Mouse (Mus musculus): ENCODE measurements around the gene Platr17.
"Not testable (repeated sequence)": the region's sequence is repeated elsewhere in the genome, so short reads cannot be mapped to it uniquely, and the experiment has no call there.

Gene Platr17

DNA sequence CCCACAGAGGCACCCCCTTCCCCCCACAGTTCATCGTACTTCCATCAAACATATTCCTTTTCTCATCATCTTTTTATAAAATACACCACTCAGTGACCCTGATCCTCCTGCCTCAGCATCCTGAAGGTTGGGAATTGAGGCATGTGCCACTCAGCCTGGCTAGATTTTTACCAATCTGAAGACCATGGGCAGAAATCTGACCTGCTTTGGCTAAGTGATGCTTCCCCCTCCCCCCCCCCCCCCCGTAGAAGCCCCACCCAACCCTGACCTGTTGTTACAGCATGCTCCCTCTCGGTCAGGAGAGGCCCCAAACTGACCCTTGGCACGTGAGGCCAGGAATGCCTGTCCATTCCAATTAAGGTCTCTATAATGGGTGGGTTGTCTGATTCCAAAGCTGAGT is at the start of gene Platr17:
Gene Platr17, plus strand, starts transcription at position 301 of the 400 bp plus-strand sequence.
- DNase-seq (ENCODE audit: extremely low spot score, low read depth, low spot score) = not testable (repeated sequence)

DNA sequence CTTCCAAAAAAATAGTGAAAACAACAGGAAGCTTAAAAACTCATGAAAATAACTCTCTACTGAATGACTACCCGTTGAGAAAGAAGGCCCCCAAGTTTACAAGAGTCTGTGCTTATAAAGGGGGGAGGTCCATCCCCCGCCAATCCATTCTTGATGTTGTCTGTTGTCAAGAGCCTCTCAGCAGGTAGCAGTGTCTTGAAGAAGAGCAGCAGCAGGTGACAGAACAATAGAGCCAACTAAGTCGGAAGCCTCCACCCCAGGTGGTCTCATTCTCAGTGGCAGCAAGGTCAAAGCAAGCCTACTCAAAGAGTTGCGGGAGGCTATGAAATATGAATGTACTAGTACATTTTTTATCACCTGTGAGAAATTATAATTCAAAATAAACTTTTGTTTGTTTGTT is 47.1 kb upstream of the Platr17 start:
- DNase-seq (ENCODE audit: extremely low spot score, low read depth, low spot score) = no peak

DNA sequence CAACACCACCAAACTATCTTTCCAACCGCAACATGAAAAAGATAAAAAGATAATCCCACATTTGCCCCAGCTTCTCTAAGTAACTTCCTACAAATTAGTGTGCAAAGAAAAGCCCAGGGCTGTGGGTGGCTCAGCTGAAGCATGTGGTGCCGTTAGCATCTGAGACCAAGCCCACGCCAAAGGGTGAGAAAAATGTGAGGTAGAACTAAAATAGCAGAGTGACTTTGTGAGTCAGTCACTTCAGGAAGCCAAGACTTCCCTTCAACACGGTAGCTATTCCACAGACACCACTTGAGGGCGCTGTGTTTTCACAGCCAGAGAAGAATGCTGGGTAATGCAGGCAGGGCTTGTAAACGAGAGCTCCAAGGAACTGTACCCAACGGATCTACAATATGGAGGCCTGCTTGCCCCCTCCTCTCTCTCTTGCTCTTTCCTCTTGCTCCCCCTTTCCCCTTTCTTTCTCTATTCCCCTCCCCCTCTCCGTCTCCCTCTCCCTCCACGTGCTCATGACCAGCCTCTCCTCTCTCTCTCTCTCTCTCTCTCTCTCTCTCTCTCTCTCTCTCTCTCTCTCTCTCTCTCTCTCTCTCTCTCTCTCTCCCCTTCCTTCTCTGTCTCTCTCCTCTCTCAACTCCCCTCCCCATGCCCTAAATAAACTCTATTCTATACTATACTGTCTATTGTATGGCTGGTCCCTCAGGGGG is 39.5 kb upstream of the Platr17 start:
- no peak for DNase-seq (ENCODE audit: extremely low spot score, low read depth, low spot score)

DNA sequence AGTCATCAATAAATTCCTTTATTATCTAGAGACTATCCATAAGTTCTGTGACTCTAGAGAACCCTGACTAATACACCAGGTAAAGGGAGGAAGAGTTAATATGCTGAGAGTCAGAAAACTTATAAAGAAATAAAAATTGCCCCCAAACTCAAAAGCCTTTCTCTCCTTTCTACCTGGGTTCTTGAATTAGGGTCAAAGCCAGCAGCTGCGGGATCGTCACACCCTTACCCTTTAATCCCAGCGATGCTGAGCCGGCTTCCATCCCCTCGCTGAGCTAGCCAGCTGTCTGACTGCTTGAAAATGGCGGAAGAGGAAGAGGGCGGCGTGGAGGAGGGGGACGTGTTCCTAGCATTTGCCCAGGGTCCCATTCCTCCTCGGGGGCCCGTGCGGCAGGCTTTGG is 31.4 kb upstream of the Platr17 start, which contains the start of gene Gm7029:
Gene Gm7029, plus strand, starts transcription at position 301 of the 400 bp plus-strand sequence.
- DNase-seq (ENCODE audit: extremely low spot score, low read depth, low spot score) = not testable (repeated sequence)

DNA sequence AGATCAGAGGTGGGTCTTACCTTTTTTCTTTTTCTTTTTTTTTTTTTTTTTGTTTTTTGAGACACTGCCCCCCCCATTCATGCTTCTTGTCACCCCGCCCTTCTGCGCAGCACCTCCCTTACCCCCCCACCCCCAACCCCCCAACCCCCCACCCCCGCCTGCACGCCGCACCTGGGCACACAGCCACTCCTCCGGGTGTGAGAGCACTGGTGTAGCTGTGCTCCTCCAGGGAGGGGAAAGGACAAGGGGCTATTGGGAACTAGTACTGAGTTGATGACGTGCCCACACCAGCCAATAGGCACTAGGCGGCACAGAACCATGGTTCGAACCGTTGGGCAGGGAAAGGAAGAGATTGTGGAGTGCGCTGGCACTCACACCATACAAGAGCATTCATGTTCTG is 30.5 kb upstream of the Platr17 start:
- DNase-seq (ENCODE audit: extremely low spot score, low read depth, low spot score) = no peak

DNA sequence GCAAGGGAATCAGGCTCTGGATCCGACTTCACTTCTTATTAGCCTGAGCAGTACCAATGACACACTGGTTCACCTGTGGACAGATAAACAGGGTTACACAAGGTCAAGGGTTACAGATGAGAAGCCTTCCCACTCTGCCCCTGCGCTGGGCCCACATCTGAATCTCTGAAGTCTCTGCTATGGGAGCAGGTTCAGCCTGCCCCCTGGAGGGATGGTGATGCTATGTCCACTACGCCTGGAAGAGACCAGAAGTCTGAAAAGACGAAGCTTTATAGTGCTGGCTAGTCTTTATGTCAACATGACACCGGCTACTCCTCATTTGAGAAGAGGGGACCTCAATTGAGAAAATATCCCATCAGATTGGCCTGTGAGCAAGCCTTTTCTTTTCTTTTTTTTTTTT is 29.1 kb upstream of the Platr17 start:
- DNase-seq (ENCODE audit: extremely low spot score, low read depth, low spot score) = not testable (repeated sequence)

DNA sequence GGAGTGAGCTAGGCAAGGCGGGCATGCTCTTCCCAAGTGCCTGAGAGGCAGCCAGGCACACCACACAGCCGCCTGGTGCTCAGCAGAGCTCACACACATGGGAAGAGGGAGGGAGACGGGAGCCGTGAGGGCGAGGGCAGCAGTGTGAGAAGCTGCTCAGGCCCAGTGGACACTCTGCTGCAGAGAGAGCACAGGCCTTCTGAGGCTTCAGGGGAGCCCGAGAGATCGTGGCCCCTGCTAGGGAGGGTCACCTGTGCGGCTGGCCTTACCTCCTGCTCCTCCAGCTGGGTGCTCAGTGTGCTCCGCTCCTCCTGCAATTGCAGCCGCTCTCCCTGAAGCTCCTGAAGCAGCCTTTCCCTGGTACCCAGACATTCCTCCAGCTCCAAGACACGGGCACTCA is 20.6 kb upstream of the Platr17 start:
- not testable (repeated sequence) for DNase-seq (ENCODE audit: extremely low spot score, low read depth, low spot score)

DNA sequence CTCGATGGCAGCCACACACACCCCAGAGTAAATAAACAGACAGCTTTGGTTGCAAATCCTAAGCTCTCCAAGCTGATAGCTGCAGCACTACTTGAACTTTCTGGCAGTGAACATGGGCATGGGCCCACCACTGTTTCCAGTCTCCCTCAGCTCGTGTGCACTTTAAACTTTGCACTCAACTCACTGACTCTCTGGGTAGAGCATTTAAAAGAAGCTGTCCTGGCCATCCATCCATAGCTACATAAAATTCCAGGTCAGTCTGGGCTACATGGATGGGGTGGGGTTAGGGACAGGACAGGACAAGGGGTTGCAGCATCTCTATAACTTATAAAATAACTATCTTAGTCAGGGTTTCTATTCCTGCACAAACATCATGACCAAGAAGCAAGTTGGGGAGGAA is 17.1 kb upstream of the Platr17 start:
- not testable (repeated sequence) for DNase-seq (ENCODE audit: extremely low spot score, low read depth, low spot score)

DNA sequence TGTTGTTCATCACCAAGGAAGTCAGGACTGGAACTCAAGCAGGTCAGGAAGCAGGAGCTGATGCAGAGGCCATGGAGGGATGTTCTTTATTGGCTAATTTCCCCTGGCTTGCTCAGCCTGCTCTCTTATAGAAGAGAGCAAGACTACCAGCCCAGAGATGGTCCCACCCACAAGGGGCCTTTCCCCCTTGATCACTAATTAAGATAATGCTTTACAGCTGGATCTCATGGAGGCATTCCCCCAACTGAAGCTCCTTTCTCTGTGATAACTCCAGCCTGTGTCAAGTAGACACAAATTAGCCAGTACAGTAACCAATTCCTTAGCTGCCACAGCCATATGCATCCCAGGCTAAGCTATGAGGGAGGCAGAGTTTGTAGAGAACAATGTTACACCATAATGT is 16.7 kb upstream of the Platr17 start:
- not testable (repeated sequence) for DNase-seq (ENCODE audit: extremely low spot score, low read depth, low spot score)

DNA sequence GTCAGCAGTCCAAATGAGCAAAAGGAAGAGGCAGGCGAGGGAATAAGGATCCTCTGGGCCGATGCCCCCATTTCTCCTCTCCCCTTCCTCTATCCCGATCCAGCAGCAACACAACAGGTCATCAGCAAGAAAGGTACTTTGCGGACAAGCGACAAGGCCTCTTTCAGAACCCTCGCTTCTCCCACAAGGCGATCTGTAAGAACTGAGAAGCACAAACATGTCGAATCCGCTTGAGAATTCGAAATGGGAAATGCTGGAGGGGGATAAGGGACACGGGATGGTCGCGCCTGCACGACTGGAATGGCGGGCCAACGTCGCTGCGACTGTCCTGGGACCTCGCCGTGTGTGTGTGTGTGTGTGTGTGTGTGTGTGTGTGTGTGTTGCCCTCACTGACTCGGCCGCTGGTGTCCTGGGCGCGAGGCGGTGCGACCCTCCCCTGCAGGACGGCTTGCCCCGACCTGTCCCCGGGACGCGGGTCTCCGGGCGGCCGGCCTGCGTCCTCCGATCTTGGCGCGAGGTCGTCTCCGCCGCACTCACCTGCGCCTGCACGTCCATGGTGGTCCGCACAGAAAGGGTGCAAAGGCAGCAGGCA is 14.9 kb upstream of the Platr17 start:
- DNase-seq (ENCODE audit: extremely low spot score, low read depth, low spot score) = not testable (repeated sequence)

DNA sequence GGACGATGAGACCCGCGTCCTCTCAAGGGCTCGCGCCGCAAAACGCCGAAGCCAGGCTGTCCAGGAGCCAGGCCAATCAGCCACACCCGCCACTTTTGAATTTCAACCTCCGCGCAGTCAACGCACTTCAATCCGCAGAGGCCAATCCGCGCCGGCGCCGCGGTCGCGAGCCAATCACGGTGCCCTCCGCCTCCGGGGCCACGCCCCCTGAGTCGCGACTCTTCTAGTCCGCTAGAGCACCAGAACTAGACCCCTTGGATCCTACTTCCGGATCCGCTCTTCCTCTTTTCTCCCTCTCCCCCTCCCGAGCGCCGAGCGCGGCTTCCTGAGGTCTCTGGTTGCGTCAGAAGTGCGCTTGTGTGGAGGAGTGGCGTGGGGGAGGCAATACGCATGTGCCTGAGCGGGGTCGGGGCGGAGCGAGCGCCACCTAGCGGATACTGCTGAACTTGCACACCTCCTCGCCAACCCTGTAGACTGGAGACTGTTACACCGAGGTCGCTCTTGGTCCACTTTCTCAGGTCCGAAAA is 14.3 kb upstream of the Platr17 start, which contains the start of gene Kifc1:
Gene Kifc1, minus strand, starts transcription at position 129 of the 527 bp plus-strand sequence.
- peak; percentile 99 for DNase-seq (ENCODE audit: extremely low spot score, low read depth, low spot score)

DNA sequence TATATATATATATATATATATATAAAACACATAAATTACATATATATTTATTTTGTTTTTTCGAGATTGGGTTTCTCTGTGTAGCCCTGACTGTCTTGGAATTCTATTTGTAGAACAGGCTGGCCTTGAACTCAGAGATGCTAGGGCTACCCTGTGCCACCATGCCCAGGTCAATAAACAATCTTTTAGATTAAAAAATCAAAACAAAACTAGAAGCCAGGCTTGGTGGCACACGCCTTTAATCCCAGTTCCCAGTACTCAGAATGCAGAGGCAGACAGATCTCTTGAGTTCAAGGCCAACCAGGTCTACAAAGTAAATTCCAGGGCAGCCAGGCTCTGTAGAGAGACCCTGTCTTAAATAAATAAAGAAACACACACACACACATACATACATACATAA is 13.6 kb upstream of the Platr17 start:
- no peak for DNase-seq (ENCODE audit: extremely low spot score, low read depth, low spot score)

DNA sequence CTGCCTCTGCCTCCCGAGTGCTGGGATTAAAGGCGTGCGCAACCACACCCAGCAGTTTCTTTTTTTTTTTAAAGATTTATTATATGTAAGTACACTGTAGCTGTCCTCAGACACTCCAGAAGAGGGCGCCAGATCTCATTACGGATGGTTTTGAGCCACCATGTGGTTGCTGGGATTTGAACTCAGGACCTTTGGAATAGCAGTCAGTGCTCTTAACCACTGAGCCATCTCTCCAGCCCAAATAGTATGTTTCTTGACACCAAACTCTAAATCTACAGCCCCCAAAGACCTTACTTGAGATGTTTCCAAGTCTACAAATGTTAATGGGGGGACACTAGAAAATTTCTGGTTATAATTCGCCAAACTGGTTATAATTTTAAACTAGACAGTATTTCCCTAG is 13.0 kb upstream of the Platr17 start:
- DNase-seq (ENCODE audit: extremely low spot score, low read depth, low spot score) = not testable (repeated sequence)

DNA sequence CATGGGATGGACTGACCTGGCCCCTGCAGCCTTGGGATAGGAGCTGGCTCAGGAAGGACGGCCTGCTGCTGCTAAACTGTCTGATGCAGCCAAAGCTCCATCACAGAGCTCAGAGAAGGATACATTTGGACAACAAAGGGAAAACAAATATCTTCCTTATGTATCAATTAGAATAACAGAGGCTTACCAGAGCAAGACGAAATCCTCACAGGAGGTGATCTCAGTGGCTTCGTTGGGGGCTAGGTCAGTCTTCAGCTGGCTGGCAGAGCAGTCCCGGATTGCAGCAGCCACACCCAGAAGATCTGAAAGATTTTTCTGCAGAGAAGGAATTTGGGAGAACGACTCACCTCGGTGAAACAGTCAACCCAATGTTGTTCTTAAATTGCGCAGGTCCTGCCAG is 12.5 kb upstream of the Platr17 start:
- DNase-seq (ENCODE audit: extremely low spot score, low read depth, low spot score) = no peak

DNA sequence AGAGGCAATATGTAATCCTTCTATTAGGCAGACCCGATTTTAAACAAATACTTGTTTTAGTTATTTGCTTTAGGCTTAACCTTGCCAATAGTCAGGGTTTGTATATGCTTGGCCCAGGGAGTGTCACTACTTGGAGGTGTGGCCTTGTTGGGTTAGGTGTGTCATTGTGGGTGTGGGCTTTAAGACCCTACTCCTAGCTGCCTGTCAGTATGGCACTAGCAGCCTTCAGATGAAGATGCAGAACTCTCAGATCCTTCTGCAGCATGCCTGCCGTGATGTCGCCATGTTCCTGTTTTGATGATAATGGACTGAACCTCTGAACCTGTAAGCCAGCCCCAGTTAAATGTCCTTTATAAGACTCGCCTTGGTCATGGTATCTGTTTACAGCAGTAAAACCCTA is 11.9 kb upstream of the Platr17 start:
- DNase-seq (ENCODE audit: extremely low spot score, low read depth, low spot score) = not testable (repeated sequence)

DNA sequence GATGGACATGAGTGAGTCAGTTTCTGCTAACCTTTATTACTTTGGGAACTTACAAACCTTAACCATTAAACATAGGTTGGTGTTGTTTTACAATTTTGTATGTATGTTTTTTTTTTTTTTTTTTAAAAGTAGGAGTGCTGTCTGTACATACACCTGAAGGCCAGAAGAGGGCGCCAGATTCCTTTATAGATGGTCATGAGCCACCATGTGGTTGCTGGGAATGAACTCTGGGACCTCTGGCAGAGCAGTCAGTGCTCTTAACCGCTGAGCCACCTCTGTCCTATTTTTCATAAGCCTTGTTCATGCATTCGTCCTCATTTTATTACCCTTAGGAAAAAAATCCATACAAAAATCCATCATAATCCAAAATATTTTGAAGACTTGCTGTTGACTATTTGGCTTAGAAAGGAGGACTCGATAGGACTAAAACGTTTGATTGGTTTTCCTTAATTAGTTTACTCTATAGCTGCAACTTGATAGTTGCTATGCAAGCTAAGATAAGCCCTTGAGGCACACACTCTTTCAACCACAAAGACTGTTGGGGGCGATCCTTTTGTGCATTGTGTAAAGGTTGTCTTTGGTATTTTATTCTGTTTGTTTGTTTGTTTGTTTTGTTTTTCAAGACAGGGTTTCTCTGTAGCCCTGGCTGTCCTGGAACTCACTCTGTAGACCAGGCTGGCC is 7.7 kb upstream of the Platr17 start:
- DNase-seq (ENCODE audit: extremely low spot score, low read depth, low spot score) = no peak

DNA sequence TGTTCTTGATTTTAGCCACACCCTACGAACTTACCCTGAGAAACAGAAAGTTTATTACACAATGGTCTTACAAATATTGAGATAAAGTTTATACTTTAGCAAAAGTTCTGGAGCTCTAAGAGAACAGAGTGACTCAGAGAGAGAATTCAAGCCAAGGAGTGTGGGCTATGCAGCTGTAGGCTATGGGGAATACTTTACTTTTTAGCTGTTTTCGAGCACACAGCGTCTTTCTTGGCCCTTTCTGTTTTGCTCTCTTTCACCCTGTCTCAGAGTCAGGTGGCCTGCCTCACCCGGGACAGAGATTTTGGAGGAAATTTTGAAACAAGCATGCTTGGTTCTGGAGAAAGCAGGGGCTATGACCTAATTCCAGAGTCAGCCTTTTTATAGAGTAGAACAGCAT is 6.7 kb upstream of the Platr17 start:
- not testable (repeated sequence) for DNase-seq (ENCODE audit: extremely low spot score, low read depth, low spot score)

DNA sequence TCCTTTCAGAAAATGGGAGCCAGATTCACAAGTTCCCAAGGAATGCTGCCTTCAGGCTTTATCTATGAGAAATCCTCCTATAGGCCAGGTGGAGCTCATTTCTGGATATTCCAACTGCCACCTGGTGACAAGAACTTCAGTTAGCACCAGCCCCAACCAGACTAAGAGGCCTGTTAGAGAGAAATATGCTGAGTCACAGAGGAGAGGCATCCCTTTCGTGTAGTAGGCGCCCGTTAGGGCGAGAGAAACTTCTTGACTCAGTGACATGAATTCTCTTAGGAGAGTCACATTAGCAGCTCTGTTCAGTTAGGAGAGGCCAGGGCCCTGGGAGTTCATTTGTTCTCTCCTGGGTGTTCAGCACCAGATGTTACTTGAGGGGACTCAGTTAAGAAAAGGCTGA is 5.3 kb upstream of the Platr17 start:
- no peak for DNase-seq (ENCODE audit: extremely low spot score, low read depth, low spot score)

DNA sequence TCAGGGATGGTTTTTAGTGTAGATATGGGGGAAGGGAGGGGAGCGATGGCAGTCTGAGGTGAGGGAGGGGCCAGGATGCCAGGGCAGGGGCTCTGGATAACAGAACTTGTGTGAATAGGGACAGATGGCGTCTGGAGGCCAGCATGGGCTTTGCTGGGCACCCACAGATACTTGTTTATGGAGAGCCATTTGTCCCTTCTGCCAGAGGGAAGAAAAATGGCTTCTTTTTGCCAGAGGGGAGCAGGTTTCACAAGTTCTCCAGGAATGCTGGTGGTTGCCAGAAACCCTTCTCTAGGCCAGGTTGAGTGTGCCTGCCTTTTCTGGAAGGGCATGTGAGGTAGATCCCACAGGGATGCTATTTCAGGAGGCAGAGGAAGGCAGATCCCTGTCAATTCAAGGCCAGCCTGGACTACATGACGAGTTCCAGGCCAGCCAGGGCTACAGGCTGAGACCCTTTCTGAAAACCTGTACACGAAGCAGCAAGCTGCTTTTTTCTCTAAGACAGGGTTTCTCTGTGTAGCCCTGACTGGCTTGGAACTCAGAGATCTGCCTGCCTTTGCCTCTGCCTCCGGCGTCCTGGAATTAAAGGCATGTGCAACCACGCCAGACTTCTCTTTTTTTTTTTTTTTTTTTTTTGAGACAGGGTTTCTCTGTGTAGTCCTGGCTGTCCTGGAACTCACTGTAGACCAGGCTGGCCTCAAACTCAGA is 4.5 kb upstream of the Platr17 start:
- no peak for DNase-seq (ENCODE audit: extremely low spot score, low read depth, low spot score)

DNA sequence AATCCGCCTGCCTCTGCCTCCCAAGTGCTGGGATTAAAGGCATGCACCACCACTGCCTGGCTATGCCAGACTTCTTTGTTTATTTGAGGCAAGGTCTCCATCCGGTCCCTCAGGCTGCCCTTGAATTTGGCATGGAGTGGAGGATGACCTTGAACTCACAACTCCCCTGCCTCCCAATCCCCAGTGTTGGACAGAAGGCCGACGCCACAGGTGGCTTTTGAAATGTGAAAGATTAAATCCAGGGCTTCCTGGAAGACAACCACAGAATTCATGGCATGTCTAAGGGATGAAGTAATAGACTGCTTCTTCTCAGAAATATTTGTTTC is 4.0 kb upstream of the Platr17 start:
- no peak for DNase-seq (ENCODE audit: extremely low spot score, low read depth, low spot score)

DNA sequence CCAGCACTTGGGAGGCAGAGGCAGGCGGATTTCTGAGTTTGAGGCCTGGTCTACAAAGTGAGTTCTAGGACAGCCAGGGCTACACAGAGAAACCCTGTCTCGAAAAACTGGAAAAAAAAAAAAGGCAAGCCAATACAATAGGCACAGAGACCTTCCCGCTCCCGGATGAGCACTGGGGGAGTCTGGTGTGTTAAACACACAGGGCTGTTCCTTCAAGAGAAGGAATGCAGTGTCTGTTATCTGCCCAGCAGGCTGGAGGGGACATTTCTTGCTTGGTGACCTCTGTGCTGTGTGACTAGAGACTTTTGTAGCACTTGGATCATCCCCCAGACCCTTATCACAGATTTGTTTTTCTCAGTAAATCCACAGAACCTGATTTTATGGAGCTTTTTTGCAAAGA is 3.3 kb upstream of the Platr17 start:
- DNase-seq (ENCODE audit: extremely low spot score, low read depth, low spot score) = no peak
